Mouse (Mus musculus) limb, embryonic 10.5 days (tissue): ENCODE measurements around the gene A730071L15Rik. TPM values are rescaled to one million over a fixed set of nuclear protein-coding genes. Genes with fewer than 3 reads are reported as not detected.

Experiments used
- DNase-seq: peaks from one replicate; pipeline ENCODE4 v3.0.0-alpha.2; 2017; ENCODE audit warnings: low spot score
- H3K27ac ChIP-seq: fragments of 300-500 bp; sonication (generic); 2 replicates; pipeline ENCODE4 v1.5.1; 2016; ENCODE audit warnings: mild to moderate bottlenecking
- H3K27me3 ChIP-seq: fragments of 300-500 bp; sonication (generic); 2 replicates; pipeline ENCODE4 v1.6.1; 2016; ENCODE audit warnings: low read depth, mild to moderate bottlenecking; ENCODE audit not compliant: poor library complexity, severe bottlenecking
- H3K36me3 ChIP-seq: fragments of 300-500 bp; sonication (generic); 2 replicates; pipeline ENCODE4 v1.6.1; 2016; ENCODE audit warnings: mild to moderate bottlenecking, moderate library complexity
- H3K4me1 ChIP-seq: fragments of 300-500 bp; sonication (generic); 2 replicates; pipeline ENCODE4 v1.6.1; 2016
- H3K4me3 ChIP-seq: fragments of 300-500 bp; sonication (generic); 2 replicates; pipeline ENCODE4 v1.5.1; 2016; ENCODE audit warnings: mild to moderate bottlenecking, moderate library complexity
- H3K9me3 ChIP-seq: fragments of 300-500 bp; sonication (generic); replicated peaks from 2 replicates; pipeline ENCODE4 v1.6.1; 2016; ENCODE audit warnings: mild to moderate bottlenecking
- WGBS: fragments of 180-500 bp; shearing (Covaris S2); methylation state at CpG from one replicate; pipeline ENCODE4 v1.1.7; 2016; 5-methylcytosine and 5-hydroxymethylcytosine counted together
- polyA plus RNA-seq: library from polyadenylated mRNA; unstranded; fragments of >200 nt; fragmentation: Nextera tagmentation; extraction: Ambion mirVana; gene quantifications from 2 replicates; pipeline ENCODE4 v1.2.1, GENCODE M21; 2016

A730071L15Rik gene
- polyA plus RNA-seq, 1 experiment from 2014 or later = 0.53 TPM

DNA sequence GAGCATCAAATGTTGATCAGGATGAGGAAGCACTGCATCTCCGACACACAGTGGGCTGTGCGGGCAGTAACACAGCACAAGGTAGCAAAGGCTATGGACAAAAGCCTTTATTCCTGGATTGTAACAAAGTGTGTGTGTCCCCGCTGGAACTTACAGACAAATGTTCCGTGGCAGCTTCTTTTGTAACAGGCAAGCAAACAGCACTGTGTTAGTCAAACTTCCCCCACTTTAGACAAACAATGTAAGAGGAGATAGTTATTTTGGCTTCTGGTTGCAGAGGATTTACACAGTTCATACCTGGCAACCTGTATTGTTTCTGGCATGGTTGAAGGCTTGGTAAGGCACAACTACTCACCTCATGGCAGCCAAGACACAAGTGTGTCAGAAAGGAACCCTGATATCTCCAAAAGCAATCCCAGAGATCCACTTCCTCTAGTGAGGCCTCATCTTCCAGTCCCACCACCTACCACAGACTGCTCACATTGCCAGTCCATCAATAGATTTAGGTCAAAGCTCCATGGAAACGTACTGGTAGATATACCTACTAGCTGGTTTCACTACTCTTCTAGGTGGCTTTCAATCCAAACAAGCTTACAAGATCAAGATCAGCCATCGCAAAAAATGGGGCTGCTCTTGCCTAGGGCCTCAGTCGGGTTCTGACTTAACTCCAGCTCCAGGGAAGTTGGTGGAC, 34.3 kb upstream of the A730071L15Rik start:
- H3K27ac ChIP-seq = no peak overlapping the region
- WGBS = 92% methylated on average over 7 of the region's 7 CpGs
- DNase-seq = no peak
- H3K36me3 ChIP-seq = 0 out of 2 replicates have a peak, but pooled peaks cover 4% of the 10 kb centered on the region
- H3K4me1 ChIP-seq = no peaks in the 10 kb centered on the region
- H3K27me3 ChIP-seq = no peaks in the 10 kb centered on the region
- no peaks in the 10 kb centered on the region for H3K9me3 ChIP-seq
- H3K4me3 ChIP-seq = no peak overlapping the region

DNA sequence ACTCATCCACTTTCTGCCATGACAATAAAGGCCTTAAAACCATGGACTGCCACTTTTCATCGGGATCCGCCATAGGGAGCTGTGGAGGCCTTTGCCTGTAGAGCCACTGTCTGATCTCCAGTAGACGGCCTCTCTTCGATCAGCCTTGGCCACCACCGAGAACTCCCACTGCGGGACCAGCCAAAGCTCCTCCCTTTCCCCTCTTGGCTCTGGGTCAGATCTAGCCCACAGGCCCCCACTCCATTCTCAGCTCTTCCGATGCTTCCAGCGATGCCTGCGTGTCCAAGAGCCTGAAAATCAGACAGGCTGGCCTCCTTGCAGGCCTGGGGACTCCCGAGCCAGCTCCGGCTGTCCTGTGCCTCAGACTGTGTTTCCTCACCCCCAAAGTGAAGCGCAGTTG, 33.5 kb upstream of the A730071L15Rik start:
- DNase-seq = no peak
- WGBS = 96% methylated on average over 12 of the region's 12 CpGs
- Histone ChIP-seq H3K27ac (no peak overlapping the region), H3K4me1 (no peaks in the 10 kb centered on the region), H3K9me3 (no peaks in the 10 kb centered on the region), H3K27me3 (no peaks in the 10 kb centered on the region), H3K4me3 (no peak overlapping the region), H3K36me3 (0 out of 2 replicates have a peak, but pooled peaks cover 4% of the 10 kb centered on the region)

DNA sequence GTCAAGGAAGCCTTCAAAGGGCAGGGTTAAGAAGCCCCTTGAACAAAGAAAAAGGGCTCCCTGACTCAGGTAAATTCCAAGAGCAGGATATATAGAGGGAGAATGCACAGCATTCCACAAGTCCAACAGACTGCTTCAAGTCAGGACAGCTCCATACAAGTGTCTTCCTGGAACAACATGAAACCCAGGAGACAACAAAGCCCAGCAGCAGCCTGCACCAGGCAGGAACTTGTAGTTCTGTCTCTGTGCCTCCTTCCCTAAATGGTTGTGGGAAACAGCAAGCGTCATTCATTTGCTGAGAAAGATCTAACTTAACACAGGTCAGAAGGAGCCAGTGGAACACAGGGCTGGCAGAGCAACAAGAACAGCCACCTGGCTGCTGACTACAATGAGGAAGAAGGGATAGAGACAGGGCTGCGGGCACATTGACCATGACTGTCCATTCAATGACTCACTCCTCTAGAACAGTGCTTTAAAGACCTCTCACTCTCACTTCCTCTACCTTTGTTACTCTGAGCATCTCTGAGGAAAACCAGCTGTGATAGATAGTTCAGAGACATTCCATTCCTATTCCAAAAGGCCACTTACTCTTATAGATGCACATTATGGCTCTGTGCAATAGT, 30.7 kb upstream of the A730071L15Rik start:
- Histone ChIP-seq H3K27ac (no peak overlapping the region), H3K27me3 (no peaks in the 10 kb centered on the region), H3K4me1 (no peaks in the 10 kb centered on the region), H3K4me3 (no peak overlapping the region), H3K9me3 (no peaks in the 10 kb centered on the region), H3K36me3 (0 out of 2 replicates have a peak, but pooled peaks cover 12% of the 10 kb centered on the region)
- WGBS = 90% methylated on average over 2 of the region's 2 CpGs
- DNase-seq = no peak

DNA sequence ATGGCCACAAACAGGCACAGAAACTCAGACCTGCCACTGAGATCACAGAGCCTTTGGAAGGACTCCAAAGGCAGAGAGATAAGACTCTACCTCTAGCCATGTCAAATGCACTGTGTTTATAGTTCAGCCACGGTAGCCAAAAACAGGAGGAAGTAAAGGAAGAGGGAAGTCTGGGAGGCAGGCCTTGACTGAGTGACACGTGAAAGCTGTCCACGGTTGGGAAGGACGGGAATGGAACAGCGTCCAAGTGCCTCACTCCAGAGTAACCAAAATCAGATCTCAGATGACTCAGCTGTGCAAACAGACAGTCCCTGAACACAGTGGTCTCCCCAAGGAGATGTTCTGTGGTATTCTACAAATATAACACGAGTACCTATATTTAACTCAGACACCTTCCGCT, 25.1 kb upstream of the A730071L15Rik start:
- Histone ChIP-seq H3K36me3 (0 out of 2 replicates have a peak, but pooled peaks cover 8% of the 10 kb centered on the region), H3K9me3 (no peaks in the 10 kb centered on the region), H3K27me3 (no peaks in the 10 kb centered on the region), H3K4me1 (peaks cover 17% of the 10 kb centered on the region), H3K27ac (no peak overlapping the region), H3K4me3 (no peak overlapping the region)
- DNase-seq = no peak
- WGBS = 89% methylated on average over 7 of the region's 7 CpGs

DNA sequence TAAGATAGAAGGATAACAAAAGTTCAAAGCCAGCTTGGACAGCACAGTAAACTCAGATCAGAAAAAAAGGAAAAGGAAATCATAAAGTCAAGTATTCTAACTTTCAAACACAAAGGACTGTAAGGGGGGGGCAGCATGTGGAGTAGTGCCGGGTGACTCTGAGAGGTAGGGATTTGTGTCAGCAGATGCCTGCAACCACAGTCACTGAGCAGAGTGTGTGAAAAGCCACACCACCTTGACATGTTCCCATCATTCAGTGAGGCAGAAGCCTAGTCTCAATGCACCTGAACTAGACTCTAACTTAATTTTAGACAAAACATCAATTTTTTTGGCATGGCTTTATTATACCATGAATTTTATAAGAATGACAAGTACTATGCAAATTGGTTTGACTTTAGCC, 24.3 kb upstream of the A730071L15Rik start:
- no peak overlapping the region for H3K4me3 ChIP-seq
- no peak for DNase-seq
- H3K9me3 ChIP-seq = no peaks in the 10 kb centered on the region
- H3K36me3 ChIP-seq = 0 out of 2 replicates have a peak, but pooled peaks cover 8% of the 10 kb centered on the region
- H3K27me3 ChIP-seq = no peaks in the 10 kb centered on the region
- 84% methylated on average over 1 of the region's 1 CpGs for WGBS
- H3K27ac ChIP-seq = no peak overlapping the region
- H3K4me1 ChIP-seq = peaks cover 19% of the 10 kb centered on the region

DNA sequence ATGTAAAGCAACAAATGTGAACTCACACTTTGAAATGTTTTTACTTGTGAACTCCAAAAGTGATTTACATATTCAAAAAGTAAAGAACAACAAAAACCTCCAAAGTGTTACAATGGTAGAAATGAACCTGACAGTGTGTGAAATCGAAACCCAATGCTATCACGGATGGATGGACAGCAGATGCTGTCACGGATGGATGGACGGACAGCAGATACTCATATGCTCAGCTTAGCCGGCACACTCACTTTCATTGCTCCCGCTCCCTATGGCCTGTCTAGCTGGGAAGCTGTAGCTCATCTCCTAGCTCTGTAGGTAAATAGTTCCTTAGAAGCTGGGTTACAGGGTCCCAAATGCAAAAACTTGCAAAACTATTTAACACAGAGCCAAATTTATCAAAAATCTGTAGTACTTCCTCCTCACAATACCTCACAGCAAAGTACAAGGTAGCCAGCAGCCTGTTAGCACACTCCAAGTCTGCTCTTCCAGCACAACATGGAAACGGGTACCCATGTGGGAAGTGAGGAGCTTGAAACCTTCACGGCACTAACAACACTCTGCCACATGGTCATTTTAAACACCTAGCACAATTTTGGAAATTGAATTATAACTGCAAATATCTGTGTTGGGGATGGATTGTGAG, 21.9 kb upstream of the A730071L15Rik start:
- H3K27me3 ChIP-seq = no peaks in the 10 kb centered on the region
- peak overlapping the region; percentile 66; the same call in 1 of the 2 replicates for H3K27ac ChIP-seq
- H3K4me3 ChIP-seq = no peak overlapping the region
- peaks cover 8% of the 10 kb centered on the region; the same call in 1 of the 2 replicates for H3K36me3 ChIP-seq
- no peaks in the 10 kb centered on the region for H3K9me3 ChIP-seq
- 81% methylated on average over 8 of the region's 8 CpGs for WGBS
- no peak for DNase-seq
- H3K4me1 ChIP-seq = peaks cover 19% of the 10 kb centered on the region

DNA sequence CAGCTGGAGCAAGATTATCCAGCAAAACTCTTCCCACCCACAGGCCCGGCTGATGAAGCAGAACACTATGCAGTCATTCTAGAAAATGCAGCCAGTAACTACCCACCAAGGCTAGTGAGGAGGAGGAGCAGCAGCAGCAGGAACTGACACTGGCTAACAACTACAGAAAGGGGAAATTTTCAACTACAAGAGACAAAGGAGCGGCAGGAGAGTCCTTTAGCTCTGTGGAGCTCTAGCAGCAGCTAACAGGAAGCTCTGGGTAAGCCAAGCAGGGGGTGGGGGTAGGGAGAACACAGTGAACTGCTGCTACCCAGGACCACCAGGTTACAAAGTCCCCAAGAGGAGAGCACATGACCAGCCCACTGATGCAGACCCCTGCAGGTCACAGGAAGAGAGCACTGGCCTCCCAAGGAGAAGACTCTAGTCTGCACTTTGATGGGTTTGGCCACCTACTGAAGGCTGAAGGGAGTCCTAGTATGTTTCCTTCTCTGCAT, 21.1 kb upstream of the A730071L15Rik start:
- 35% methylated on average over 2 of the region's 2 CpGs for WGBS
- Histone ChIP-seq H3K36me3 (peaks cover 6% of the 10 kb centered on the region; the same call in 1 of the 2 replicates), H3K4me1 (peaks cover 19% of the 10 kb centered on the region), H3K4me3 (no peak overlapping the region), H3K9me3 (no peaks in the 10 kb centered on the region), H3K27ac (peak overlapping the region; percentile 66), H3K27me3 (no peaks in the 10 kb centered on the region)
- DNase-seq = no peak

DNA sequence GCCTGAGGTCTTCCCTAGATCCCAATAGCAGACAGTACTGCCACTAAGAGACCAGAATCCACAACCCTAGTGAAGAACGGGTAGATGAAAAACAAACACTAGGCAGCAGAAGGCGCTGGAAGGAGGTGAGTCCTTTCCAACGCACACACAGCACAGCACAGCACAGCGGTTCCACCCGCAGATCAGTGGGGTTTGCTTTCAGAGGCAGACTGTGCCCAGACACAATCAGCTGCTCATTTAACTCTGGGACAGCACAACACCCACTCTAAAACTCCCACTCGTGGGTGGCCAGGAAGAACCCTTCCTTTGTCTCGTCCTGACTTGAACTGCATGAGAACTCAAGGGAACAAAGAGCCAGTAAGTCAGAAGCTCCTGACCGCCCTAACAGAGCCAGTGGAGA, 20.6 kb upstream of the A730071L15Rik start:
- Histone ChIP-seq H3K27ac (peak overlapping the region; percentile 66), H3K36me3 (peaks cover 2% of the 10 kb centered on the region; the same call in 1 of the 2 replicates), H3K4me1 (peaks cover 19% of the 10 kb centered on the region), H3K27me3 (no peaks in the 10 kb centered on the region), H3K9me3 (no peaks in the 10 kb centered on the region), H3K4me3 (no peak overlapping the region)
- WGBS = 19% methylated on average over 8 of the region's 8 CpGs
- DNase-seq = no peak

DNA sequence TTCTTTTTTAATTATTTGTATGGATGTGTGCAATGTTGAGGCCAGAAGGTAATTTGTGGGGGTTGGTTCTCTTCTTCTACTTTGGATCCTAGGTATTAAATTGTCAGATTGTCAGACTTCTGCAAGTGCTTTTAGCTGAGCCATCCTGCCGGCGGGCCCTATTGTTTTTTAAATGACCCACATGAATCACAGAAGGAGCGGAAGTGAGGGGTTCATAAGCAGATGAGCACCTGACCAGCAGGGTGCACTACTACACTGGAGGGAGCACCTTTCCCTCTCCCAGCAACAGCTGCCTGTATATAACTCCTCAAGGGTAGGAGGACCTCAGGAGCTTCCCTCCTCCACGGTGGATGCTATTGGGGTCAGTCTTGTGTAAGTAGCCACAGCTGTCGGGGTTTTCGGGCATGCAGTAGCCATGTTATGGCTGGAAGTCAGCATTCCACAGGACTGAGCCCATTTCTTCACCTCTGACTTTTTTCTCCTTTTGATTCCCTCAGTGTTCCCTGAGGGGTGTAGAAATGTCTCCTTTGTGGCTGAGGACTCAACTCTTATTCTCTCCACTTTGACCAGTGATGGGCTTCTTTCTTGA, 18.9 kb upstream of the A730071L15Rik start:
- Histone ChIP-seq H3K27me3 (no peaks in the 10 kb centered on the region), H3K36me3 (peaks cover 4% of the 10 kb centered on the region; the same call in 1 of the 2 replicates), H3K4me3 (no peak overlapping the region), H3K27ac (no peak overlapping the region), H3K4me1 (peaks cover 23% of the 10 kb centered on the region), H3K9me3 (no peaks in the 10 kb centered on the region)
- WGBS = 65% methylated on average over 6 of the region's 6 CpGs
- no peak for DNase-seq

DNA sequence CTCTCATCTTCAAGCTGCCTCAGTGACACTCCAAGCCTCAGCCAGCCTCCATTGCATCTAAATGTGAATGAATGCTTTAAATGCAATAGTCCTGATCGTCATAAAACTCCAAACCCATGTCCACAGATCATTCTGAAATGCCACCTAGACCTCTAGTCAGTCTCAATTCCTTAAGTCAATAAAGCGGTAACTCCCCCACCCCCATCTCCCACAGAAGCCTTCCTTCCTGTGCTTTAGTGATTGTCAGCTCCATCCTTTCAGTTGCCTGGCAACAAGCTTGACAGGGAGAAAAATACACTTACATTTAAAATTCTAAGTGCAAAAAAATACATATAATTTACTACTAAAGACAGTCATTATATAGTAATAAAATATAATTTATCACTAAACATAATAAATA, 16.6 kb upstream of the A730071L15Rik start:
- Histone ChIP-seq H3K36me3 (peaks cover 23% of the 10 kb centered on the region), H3K4me3 (no peak overlapping the region), H3K27ac (no peak overlapping the region), H3K9me3 (no peaks in the 10 kb centered on the region), H3K27me3 (no peaks in the 10 kb centered on the region), H3K4me1 (peaks cover 21% of the 10 kb centered on the region)
- DNase-seq = no peak
- 91% methylated on average over 2 of the region's 2 CpGs for WGBS

DNA sequence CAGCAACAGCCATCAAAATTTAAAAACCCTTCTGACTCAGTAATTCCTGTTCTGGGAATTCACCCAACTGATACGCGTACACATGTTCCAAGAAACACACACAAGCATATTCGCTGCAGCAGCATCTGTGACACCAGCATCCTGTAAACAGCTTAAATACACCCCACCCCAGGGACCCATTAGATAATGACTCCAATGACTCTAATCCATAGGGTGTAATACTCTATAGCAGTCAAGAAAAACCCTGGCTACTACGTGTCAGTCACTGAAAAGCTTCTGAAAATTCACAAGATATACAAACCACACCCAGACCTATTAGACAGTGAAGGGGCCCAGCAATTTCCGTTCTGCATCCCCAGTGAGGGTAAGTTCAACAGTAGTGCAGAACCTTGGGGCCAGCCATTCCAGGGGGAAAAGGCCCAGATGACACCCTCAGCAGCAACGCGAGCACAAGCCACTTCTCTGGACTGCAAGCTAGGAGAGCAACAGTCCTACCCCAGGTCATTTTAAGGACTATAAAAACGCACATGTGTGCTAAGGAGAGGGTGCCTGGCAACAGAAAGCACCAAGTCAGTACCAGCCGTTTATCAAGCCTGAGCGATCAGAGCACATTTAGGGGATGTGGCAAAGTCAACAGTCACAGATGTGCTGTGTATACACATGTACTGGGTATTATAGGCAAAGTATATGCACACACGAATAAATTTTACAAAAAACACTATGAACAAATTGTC, 15.5 kb upstream of the A730071L15Rik start:
- no peak overlapping the region for H3K4me3 ChIP-seq
- no peak for DNase-seq
- H3K9me3 ChIP-seq = no peaks in the 10 kb centered on the region
- 81% methylated on average over 11 of the region's 11 CpGs for WGBS
- H3K4me1 ChIP-seq = peaks cover 10% of the 10 kb centered on the region
- peaks cover 34% of the 10 kb centered on the region for H3K36me3 ChIP-seq
- no peak overlapping the region for H3K27ac ChIP-seq
- H3K27me3 ChIP-seq = no peaks in the 10 kb centered on the region

DNA sequence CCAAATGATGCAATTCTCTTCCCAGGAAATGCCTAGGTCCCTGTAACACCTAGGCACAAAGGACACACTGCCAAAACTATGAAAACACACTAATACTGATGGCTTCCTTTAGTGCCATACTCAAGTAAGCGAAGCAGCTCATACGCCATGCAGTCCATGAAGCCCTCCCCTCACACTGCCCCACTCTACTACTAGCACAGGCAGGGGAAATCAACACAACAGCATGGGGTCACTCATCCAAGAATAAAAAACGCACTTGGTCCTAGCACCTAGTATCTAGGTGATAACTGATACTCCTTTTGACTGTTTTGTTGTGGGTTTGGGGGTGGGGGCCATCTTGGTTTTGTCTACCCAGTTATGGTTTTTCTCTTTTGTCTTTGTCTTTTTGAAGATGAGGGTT, 12.4 kb upstream of the A730071L15Rik start:
- peaks cover 56% of the 10 kb centered on the region for H3K36me3 ChIP-seq

More for the DNA sequence above, 12.4 kb upstream of the A730071L15Rik start:
- peaks cover 4% of the 10 kb centered on the region for H3K4me1 ChIP-seq
- 83% methylated on average over 3 of the region's 3 CpGs for WGBS
- H3K4me3 ChIP-seq = no peak overlapping the region
- H3K9me3 ChIP-seq = no peaks in the 10 kb centered on the region
- H3K27ac ChIP-seq = no peak overlapping the region
- DNase-seq = no peak
- no peaks in the 10 kb centered on the region for H3K27me3 ChIP-seq
